Mouse (Mus musculus): ENCODE measurements at regions not wholly inside any gene's neighbourhood (a gene's known extent, or its start where the extent isn't known, plus 50 kb on each side); places are given as distances from the start of the nearest gene placed in this dataset.

DNA sequence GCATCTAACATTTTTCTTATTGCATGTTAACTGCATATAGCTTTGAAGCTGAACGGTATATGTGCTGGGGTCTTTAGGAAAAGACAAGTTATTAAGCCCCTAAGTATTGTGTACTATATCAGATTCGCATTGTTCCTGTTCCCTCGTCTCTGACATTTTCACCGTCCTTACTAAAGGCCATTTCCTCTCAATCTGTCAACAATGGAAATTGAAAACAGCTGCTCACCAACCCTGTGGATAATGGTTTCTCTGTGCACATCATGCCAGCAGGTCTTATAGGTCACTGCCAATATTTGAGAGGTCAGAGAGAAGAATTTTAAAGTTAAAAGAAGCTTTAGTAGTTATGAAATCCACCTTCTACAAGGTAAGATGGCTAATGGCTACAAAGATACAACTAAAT, 797.4 kb upstream of the Impad1 start:
- Histone ChIP-seq H3K4me3 (ENCODE audit: low read length) (no peak overlapping the region), H3K4me2 (replicated peaks; ENCODE audit: low read depth, low read length) (no peak overlapping the region), H3K4me1 (ENCODE audit: control insufficient read depth, insufficient read depth, low read length) (no peaks in the 10 kb centered on the region), H3K9me3 (ENCODE audit: control insufficient read depth, low read length) (no peaks in the 10 kb centered on the region), H3K36me3 (ENCODE audit: control insufficient read depth, insufficient read depth, low read length) (no peaks in the 10 kb centered on the region), H3K9ac (ENCODE audit: low read depth, low read length) (no peak overlapping the region), H3K27me3 (ENCODE audit: control insufficient read depth, insufficient read depth, low read length) (no peaks in the 10 kb centered on the region), H3K27ac (ENCODE audit: low read depth, low read length) (no peak overlapping the region)
- 46% methylated on average over 4 of the region's 4 CpGs for WGBS
- no peak for ATAC-seq (ENCODE audit: low FRiP score, low TSS enrichment)

DNA sequence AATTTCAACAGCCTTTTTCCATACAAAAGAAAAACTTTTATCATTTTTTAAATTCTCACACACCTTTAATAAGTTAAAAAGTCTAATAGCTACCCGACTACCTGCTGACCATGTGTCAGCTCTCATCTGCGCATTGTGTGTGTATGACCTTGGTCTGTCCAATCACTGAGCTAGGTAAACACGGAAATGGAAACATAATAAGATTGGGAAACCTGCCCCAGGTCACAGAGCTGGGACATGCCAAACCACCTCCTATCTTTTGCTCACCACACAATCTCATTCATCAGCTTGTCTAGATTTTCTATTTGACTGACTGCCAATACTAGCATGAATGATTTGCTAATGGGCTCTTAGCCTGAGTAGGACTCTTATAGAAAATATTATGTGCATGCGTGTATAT, 794.3 kb upstream of the Impad1 start:
- H3K4me3 ChIP-seq (ENCODE audit: low read length) = no peak overlapping the region
- no peaks in the 10 kb centered on the region for H3K9me3 ChIP-seq (ENCODE audit: control insufficient read depth, low read length)
- H3K27ac ChIP-seq (ENCODE audit: low read depth, low read length) = no peak overlapping the region
- 78% methylated on average over 4 of the region's 4 CpGs for WGBS
- H3K4me2 ChIP-seq (replicated peaks; ENCODE audit: low read depth, low read length) = no peak overlapping the region
- H3K4me1 ChIP-seq (ENCODE audit: control insufficient read depth, insufficient read depth, low read length) = no peaks in the 10 kb centered on the region
- no peak overlapping the region for H3K9ac ChIP-seq (ENCODE audit: low read depth, low read length)
- no peaks in the 10 kb centered on the region for H3K36me3 ChIP-seq (ENCODE audit: control insufficient read depth, insufficient read depth, low read length)
- no peaks in the 10 kb centered on the region for H3K27me3 ChIP-seq (ENCODE audit: control insufficient read depth, insufficient read depth, low read length)
- no peak for ATAC-seq (ENCODE audit: low FRiP score, low TSS enrichment)

DNA sequence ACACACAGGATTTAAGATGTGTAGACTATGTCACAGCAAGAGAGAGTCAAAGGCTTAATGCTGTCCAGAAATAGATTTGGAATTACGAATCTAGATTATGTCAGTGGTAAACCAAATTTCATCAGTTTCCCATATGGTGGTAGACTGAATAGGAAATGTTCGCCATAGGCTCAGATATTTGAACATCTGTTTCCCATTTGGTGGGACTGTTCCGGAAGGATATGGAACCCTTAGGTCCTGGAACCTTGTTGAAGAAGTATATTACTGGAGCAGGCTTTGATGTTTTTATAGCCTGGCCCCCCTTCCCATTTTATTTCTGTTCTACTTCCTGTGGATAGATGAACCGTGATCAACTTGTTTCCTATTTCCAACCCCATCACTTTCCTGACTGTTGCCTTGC, 792.0 kb upstream of the Impad1 start:
- H3K27me3 ChIP-seq (ENCODE audit: control insufficient read depth, insufficient read depth, low read length) = no peaks in the 10 kb centered on the region
- no peaks in the 10 kb centered on the region for H3K36me3 ChIP-seq (ENCODE audit: control insufficient read depth, insufficient read depth, low read length)
- no peaks in the 10 kb centered on the region for H3K4me1 ChIP-seq (ENCODE audit: control insufficient read depth, insufficient read depth, low read length)
- WGBS = 68% methylated on average over 4 of the region's 4 CpGs
- H3K9ac ChIP-seq (ENCODE audit: low read depth, low read length) = no peak overlapping the region
- no peak for ATAC-seq (ENCODE audit: low FRiP score, low TSS enrichment)
- H3K27ac ChIP-seq (ENCODE audit: low read depth, low read length) = no peak overlapping the region
- H3K9me3 ChIP-seq (ENCODE audit: control insufficient read depth, low read length) = no peaks in the 10 kb centered on the region
- H3K4me2 ChIP-seq (replicated peaks; ENCODE audit: low read depth, low read length) = no peak overlapping the region
- no peak overlapping the region for H3K4me3 ChIP-seq (ENCODE audit: low read length)

DNA sequence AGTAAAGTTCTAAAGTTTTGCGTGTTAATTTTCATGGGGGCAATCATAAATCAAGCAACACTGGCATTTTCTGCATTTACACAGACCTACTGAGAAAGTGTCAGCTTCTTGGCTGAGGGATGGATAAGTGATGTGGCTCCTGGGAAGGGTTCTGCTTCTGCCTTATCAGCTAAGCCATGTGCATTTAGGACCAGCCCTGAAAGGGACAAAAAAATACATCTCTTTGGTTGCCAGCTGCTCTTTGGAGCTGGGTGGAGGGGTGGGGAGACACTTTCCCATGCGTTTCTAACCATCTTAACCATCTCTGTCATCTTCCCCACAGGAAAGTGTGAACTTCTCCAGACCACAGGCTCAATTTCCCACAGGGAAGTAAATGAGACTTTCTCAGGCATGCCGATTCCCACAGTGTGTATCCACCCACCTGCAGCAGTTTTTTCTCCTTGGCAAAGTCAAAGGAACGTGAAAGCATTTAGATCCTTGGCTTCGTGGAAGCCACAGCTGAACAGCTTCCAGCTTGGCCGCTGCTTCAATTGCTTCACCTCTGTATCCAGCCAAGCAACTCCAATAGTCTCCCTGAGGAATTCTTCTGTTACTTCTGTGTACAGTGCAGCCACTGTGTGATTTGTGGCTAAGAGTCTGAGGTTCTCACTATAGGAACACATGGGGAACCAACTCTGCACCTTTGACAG, 791.0 kb upstream of the Impad1 start:
- WGBS = 52% methylated on average over 6 of the region's 6 CpGs
- peak; percentile 71; the same call in 1 of the 2 replicates for ATAC-seq (ENCODE audit: low FRiP score, low TSS enrichment)
- Histone ChIP-seq H3K27me3 (ENCODE audit: control insufficient read depth, insufficient read depth, low read length) (no peaks in the 10 kb centered on the region), H3K4me3 (ENCODE audit: low read length) (no peak overlapping the region), H3K27ac (ENCODE audit: low read depth, low read length) (no peak overlapping the region), H3K36me3 (ENCODE audit: control insufficient read depth, insufficient read depth, low read length) (no peaks in the 10 kb centered on the region), H3K9ac (ENCODE audit: low read depth, low read length) (no peak overlapping the region), H3K4me2 (replicated peaks; ENCODE audit: low read depth, low read length) (no peak overlapping the region), H3K9me3 (ENCODE audit: control insufficient read depth, low read length) (no peaks in the 10 kb centered on the region), H3K4me1 (ENCODE audit: control insufficient read depth, insufficient read depth, low read length) (no peaks in the 10 kb centered on the region)

DNA sequence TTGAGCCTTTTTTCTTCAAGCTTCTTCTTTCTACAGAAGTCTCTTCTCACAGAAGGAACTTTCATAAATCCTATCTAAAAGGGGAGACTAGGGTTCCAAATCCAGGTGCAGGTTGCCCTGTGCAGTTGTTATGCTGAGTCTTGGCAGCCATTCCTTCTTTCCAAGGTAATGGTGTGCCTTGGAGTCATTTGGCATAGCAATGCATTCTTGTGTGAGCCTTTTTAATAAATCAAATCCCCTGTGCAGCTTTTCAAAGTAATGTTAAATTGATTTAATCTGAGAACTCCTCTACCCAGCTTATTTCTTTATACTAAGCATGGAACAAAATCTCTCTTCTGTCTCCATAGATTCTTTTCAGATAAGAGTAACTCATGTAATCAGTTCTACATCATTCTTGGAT, 774.9 kb upstream of the Impad1 start:
- Histone ChIP-seq H3K4me1 (ENCODE audit: control insufficient read depth, insufficient read depth, low read length) (no peaks in the 10 kb centered on the region), H3K4me2 (replicated peaks; ENCODE audit: low read depth, low read length) (no peak overlapping the region), H3K4me3 (ENCODE audit: low read length) (no peak overlapping the region), H3K27me3 (ENCODE audit: control insufficient read depth, insufficient read depth, low read length) (no peaks in the 10 kb centered on the region), H3K9ac (ENCODE audit: low read depth, low read length) (no peak overlapping the region), H3K9me3 (ENCODE audit: control insufficient read depth, low read length) (no peaks in the 10 kb centered on the region), H3K27ac (ENCODE audit: low read depth, low read length) (no peak overlapping the region), H3K36me3 (ENCODE audit: control insufficient read depth, insufficient read depth, low read length) (no peaks in the 10 kb centered on the region)
- no peak for ATAC-seq (ENCODE audit: low FRiP score, low TSS enrichment)

DNA sequence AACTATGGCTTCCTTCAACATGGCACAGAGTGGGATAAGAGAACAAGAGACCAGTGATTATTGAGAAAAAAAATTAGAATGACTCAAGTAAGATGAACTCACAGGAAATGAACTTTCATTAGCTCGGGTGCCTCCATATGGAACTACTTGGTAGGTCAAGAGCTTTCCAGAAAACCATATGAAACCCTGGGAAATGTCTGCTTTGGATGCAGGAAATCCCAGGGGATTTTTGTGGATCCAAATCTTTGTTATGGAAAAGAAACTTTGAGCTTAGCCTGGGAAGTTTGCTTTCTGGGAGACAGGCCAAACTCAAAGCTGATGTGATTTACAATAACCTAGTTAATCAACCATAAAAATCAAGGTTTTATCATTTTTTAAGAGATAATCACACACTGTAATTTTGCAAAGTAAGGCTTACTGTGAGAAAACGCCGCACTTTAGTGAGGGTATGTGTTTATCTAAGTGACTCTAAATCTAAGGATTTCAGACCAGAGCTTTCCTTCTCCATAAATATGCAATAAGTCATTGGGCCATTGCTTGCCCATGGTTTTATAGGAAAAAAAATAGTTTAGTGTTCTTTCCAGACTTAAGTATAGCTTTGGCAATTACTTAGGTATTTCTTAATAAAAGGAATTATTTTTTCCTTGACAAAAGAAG, 767.0 kb upstream of the Impad1 start:
- H3K4me2 ChIP-seq (replicated peaks; ENCODE audit: low read depth, low read length) = no peak overlapping the region
- H3K9ac ChIP-seq (ENCODE audit: low read depth, low read length) = no peak overlapping the region
- peak; percentile 57; the same call in 1 of the 2 replicates for ATAC-seq (ENCODE audit: low FRiP score, low TSS enrichment)
- H3K9me3 ChIP-seq (ENCODE audit: control insufficient read depth, low read length) = no peaks in the 10 kb centered on the region
- H3K36me3 ChIP-seq (ENCODE audit: control insufficient read depth, insufficient read depth, low read length) = no peaks in the 10 kb centered on the region
- no peak overlapping the region for H3K4me3 ChIP-seq (ENCODE audit: low read length)
- no peaks in the 10 kb centered on the region for H3K27me3 ChIP-seq (ENCODE audit: control insufficient read depth, insufficient read depth, low read length)
- no peak overlapping the region for H3K27ac ChIP-seq (ENCODE audit: low read depth, low read length)
- H3K4me1 ChIP-seq (ENCODE audit: control insufficient read depth, insufficient read depth, low read length) = no peaks in the 10 kb centered on the region
- WGBS = 59% methylated on average over 3 of the region's 3 CpGs

DNA sequence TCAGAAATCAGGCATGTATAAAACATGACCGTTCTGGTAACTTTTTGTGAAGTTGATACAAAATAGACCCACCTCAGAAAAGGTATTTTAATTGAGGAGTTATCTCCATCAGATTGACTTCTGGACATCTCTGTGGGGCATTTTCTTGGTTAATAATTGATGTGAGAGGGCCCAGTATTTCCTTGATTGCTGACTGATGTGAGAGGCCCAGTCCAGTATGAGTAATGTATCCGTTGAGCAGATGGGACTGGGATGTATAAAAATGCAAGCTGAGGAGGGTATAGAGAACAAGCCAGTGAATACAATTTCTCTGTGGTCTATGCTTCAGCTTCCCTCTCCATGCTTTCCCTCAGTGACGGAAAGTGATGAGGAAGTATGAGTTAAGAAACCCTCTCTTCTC, 747.0 kb upstream of the Impad1 start:
- Histone ChIP-seq H3K27ac (ENCODE audit: low read depth, low read length) (no peak overlapping the region), H3K4me1 (ENCODE audit: control insufficient read depth, insufficient read depth, low read length) (no peaks in the 10 kb centered on the region), H3K4me3 (ENCODE audit: low read length) (no peak overlapping the region), H3K9ac (ENCODE audit: low read depth, low read length) (no peak overlapping the region), H3K9me3 (ENCODE audit: control insufficient read depth, low read length) (no peaks in the 10 kb centered on the region), H3K36me3 (ENCODE audit: control insufficient read depth, insufficient read depth, low read length) (no peaks in the 10 kb centered on the region), H3K4me2 (replicated peaks; ENCODE audit: low read depth, low read length) (no peak overlapping the region), H3K27me3 (ENCODE audit: control insufficient read depth, insufficient read depth, low read length) (no peaks in the 10 kb centered on the region)
- ATAC-seq (ENCODE audit: low FRiP score, low TSS enrichment) = no peak
- WGBS = 74% methylated on average over 3 of the region's 3 CpGs

DNA sequence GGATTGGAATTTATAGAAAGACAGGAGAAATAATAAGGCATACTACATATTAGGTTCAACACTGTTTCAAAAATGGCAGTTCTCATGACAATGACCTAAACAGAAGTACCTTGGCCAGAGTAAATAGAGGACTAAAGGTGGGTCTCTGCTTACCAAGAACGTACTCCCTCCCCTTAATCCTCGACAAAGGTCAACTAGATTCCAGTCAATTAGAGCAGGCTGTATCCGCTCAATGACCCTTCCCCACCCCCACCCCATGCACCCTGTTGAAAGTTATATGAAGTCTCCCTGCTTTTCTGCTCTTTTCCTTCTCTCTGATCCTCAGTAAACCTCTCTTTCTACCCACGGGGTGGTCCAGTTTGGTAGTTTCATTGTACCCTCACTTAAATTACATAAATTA, 737.3 kb upstream of the Impad1 start:
- no peak for ATAC-seq (ENCODE audit: low FRiP score, low TSS enrichment)
- Histone ChIP-seq H3K4me2 (replicated peaks; ENCODE audit: low read depth, low read length) (no peak overlapping the region), H3K9me3 (ENCODE audit: control insufficient read depth, low read length) (no peaks in the 10 kb centered on the region), H3K4me3 (ENCODE audit: low read length) (no peak overlapping the region), H3K36me3 (ENCODE audit: control insufficient read depth, insufficient read depth, low read length) (no peaks in the 10 kb centered on the region), H3K27ac (ENCODE audit: low read depth, low read length) (no peak overlapping the region), H3K4me1 (ENCODE audit: control insufficient read depth, insufficient read depth, low read length) (no peaks in the 10 kb centered on the region), H3K27me3 (ENCODE audit: control insufficient read depth, insufficient read depth, low read length) (no peaks in the 10 kb centered on the region), H3K9ac (ENCODE audit: low read depth, low read length) (no peak overlapping the region)
- 58% methylated on average over 4 of the region's 4 CpGs for WGBS

DNA sequence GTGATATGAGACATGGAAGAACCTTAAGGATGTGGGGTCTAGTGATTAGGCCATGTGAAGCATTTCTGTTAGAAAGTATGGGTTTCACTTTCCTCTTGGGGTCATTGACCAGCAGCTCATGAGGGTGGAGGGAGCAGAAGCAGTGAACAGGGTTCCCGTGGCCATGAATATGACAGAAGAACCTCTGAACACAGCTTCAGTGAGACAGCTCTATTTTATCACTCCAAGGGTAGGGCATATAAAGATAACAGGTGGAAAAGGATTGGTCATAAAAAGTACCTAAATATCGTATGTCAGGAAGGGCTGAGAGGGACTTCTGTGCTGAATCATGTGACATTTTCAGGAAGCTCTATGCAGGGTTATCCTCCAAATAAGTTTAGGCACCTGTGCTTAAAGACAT, 725.4 kb upstream of the Impad1 start:
- H3K9ac ChIP-seq (ENCODE audit: low read depth, low read length) = no peak overlapping the region
- no peak overlapping the region for H3K27ac ChIP-seq (ENCODE audit: low read depth, low read length)
- no peaks in the 10 kb centered on the region for H3K9me3 ChIP-seq (ENCODE audit: control insufficient read depth, low read length)
- no peaks in the 10 kb centered on the region for H3K4me1 ChIP-seq (ENCODE audit: control insufficient read depth, insufficient read depth, low read length)
- no peaks in the 10 kb centered on the region for H3K27me3 ChIP-seq (ENCODE audit: control insufficient read depth, insufficient read depth, low read length)
- no peaks in the 10 kb centered on the region for H3K36me3 ChIP-seq (ENCODE audit: control insufficient read depth, insufficient read depth, low read length)
- 70% methylated on average over 2 of the region's 2 CpGs for WGBS
- ATAC-seq (ENCODE audit: low FRiP score, low TSS enrichment) = no peak
- H3K4me2 ChIP-seq (replicated peaks; ENCODE audit: low read depth, low read length) = no peak overlapping the region
- H3K4me3 ChIP-seq (ENCODE audit: low read length) = no peak overlapping the region

Measured in kidney, embryonic 14.5 days (tissue).